Mouse (Mus musculus): ENCODE measurements around the gene Usp17lc. TPM values are rescaled to one million over a fixed set of nuclear protein-coding genes. Genes with fewer than 3 reads are reported as not detected.
"Not testable (repeated sequence)": the region's sequence is repeated elsewhere in the genome, so short reads cannot be mapped to it uniquely, and the experiment has no call there.

The Usp17lc gene
- total RNA-seq (2021): not detected
- long read RNA-seq, experiment 1: 0 reads
- long read RNA-seq, experiment 2: 0 reads

GRCm38 (mm10) chr7:103414772-103415171 lies at the start of gene Usp17lc:
Usp17lc (plus strand) TSS chr7:103415072.
- not testable (repeated sequence) for H3K27ac ChIP-seq; H3K4me3 ChIP-seq; DNase-seq (ENCODE audit: low spot score in 2 of 2)

GRCm38 (mm10) chr7:103386077-103386476 lies 28.8 kb upstream of the Usp17lc start, which contains the start of gene Olfr603:
Olfr603 (minus strand) TSS chr7:103386177.
- no peak for DNase-seq (ENCODE audit: low spot score in 2 of 2)
- Histone ChIP-seq H3K27ac (no peak within 1 kb of the TSS), H3K4me3 (no peak within 1 kb of the TSS)
- TF ChIP-seq CTCF (conservative IDR thresholded peaks at IDR 0.05): no peak

GRCm38 (mm10) chr7:103397758-103398157 lies 17.1 kb upstream of the Usp17lc start:
- no peak overlapping the region for H3K27ac ChIP-seq
- no peak for DNase-seq (ENCODE audit: low spot score in 2 of 2)
- no peak overlapping the region for H3K4me3 ChIP-seq
- TF ChIP-seq CTCF (conservative IDR thresholded peaks at IDR 0.05): no peak

- TF ChIP-seq CTCF (conservative IDR thresholded peaks at IDR 0.05): no peak
- H3K27ac ChIP-seq: no peak overlapping the region
- no peak for DNase-seq (ENCODE audit: low spot score in 2 of 2)
- no peak overlapping the region for H3K4me3 ChIP-seq
These were observed 15.9 kb upstream of the Usp17lc start for GRCm38 (mm10) chr7:103398981-103399380.

- H3K27ac ChIP-seq; DNase-seq (ENCODE audit: low spot score in 2 of 2); H3K4me3 ChIP-seq: not testable (repeated sequence)
These were observed 8.3 kb upstream of the Usp17lc start for GRCm38 (mm10) chr7:103406521-103407055.

- TF ChIP-seq CTCF (conservative IDR thresholded peaks at IDR 0.05): no peak
- Histone ChIP-seq H3K4me3 (no peak within 1 kb of the TSS), H3K27ac (no peak within 1 kb of the TSS)
- DNase-seq (ENCODE audit: low spot score in 2 of 2): no peak
These were observed 30.5 kb downstream of the Usp17lc start, which contains the start of gene Olfr605 for GRCm38 (mm10) chr7:103445339-103445738. Olfr605 (minus strand) TSS chr7:103445439.

- Histone ChIP-seq H3K27ac (no peak within 1 kb of the TSS), H3K4me3 (no peak within 1 kb of the TSS)
- TF ChIP-seq CTCF (conservative IDR thresholded peaks at IDR 0.05): no peak
- DNase-seq (ENCODE audit: low spot score in 2 of 2): no peak
These were observed 33.9 kb downstream of the Usp17lc start, which contains the start of gene Olfr606 for GRCm38 (mm10) chr7:103448746-103449145. Olfr606 (plus strand) TSS chr7:103449046.

GRCm38 (mm10) chr7:103460590-103460989 lies 45.7 kb downstream of the Usp17lc start:
- TF ChIP-seq CTCF (conservative IDR thresholded peaks at IDR 0.05): no peak
- DNase-seq (ENCODE audit: low spot score in 2 of 2): no peak
- Histone ChIP-seq H3K4me3 (no peak overlapping the region), H3K27ac (no peak overlapping the region)

Small RNAs within 50 kb of the gene (microRNA-seq; reads per million reads assigned to microRNA genes)
- 0 reads per million in 2 experiments for gene Gm25774

Other genes with a start within 250 kb of the Usp17lc start
- not detected for gene Olfr591, start 236.7 kb upstream of the Usp17lc start, total RNA-seq (2021)
- gene Olfr592, start 230.3 kb upstream of the Usp17lc start, total RNA-seq (2021): not detected
- gene Olfr593, start 203.2 kb upstream of the Usp17lc start, total RNA-seq (2021): not detected
- gene Olfr594, start 198.1 kb upstream of the Usp17lc start, total RNA-seq (2021): not detected
- not detected for gene Usp17ld, start 162.6 kb upstream of the Usp17lc start, total RNA-seq (2021)
- gene Olfr596, start 109.4 kb upstream of the Usp17lc start, total RNA-seq (2021): not detected
- gene Olfr597, start 98.8 kb upstream of the Usp17lc start, total RNA-seq (2021): not detected
- not detected for gene Olfr598, start 91.5 kb upstream of the Usp17lc start, total RNA-seq (2021)
- not detected for gene Olfr599, start 79.2 kb upstream of the Usp17lc start, total RNA-seq (2021)
- gene Olfr600, start 65.4 kb upstream of the Usp17lc start, total RNA-seq (2021): not detected
- not detected for gene Olfr601, start 52.4 kb upstream of the Usp17lc start, total RNA-seq (2021)
- not detected for gene Olfr603, start 28.9 kb upstream of the Usp17lc start, total RNA-seq (2021)
- not detected for gene Olfr605, start 30.4 kb downstream of the Usp17lc start, total RNA-seq (2021)
- gene Olfr606, start 34.0 kb downstream of the Usp17lc start, total RNA-seq (2021): not detected
- gene Olfr607, start 49.1 kb downstream of the Usp17lc start, total RNA-seq (2021): not detected
- gene Olfr608, start 54.8 kb downstream of the Usp17lc start, total RNA-seq (2021): not detected
- not detected for gene Olfr609, start 83.0 kb downstream of the Usp17lc start, total RNA-seq (2021)
- gene Olfr610, start 97.0 kb downstream of the Usp17lc start, total RNA-seq (2021): not detected
- gene Olfr611, start 105.8 kb downstream of the Usp17lc start, total RNA-seq (2021): not detected
- gene Olfr612, start 127.6 kb downstream of the Usp17lc start, total RNA-seq (2021): not detected
- gene Olfr613, start 133.0 kb downstream of the Usp17lc start, total RNA-seq (2021): not detected
- gene Olfr615, start 141.0 kb downstream of the Usp17lc start, total RNA-seq (2021): not detected
- not detected for gene Olfr616, start 154.1 kb downstream of the Usp17lc start, total RNA-seq (2021)
- gene Olfr617, start 158.0 kb downstream of the Usp17lc start, total RNA-seq (2021): not detected
- gene Olfr618, start 175.0 kb downstream of the Usp17lc start, total RNA-seq (2021): not detected
- gene Olfr619, start 185.5 kb downstream of the Usp17lc start, total RNA-seq (2021): not detected
- not detected for gene Olfr620, start 197.5 kb downstream of the Usp17lc start, total RNA-seq (2021)
- gene Olfr622, start 227.6 kb downstream of the Usp17lc start, total RNA-seq (2021): not detected
- gene Olfr623, start 248.6 kb downstream of the Usp17lc start, total RNA-seq (2021): not detected